Mouse (Mus musculus) lung, postnatal 0 days (tissue): ENCODE measurements around the gene Pawr. TPM values are rescaled to one million over a fixed set of nuclear protein-coding genes. Genes with fewer than 3 reads are reported as not detected.

Experiments
- ATAC-seq: fragments of 200-750 bp; cut with Nextera tagmentation; 2 replicates; pipeline ENCODE4 v1.8.0; 2017; ENCODE audit warnings: moderate library complexity
- DNase-seq: peaks from one replicate; pipeline ENCODE4 v3.0.0-alpha.2; 2016; ENCODE audit warnings: low spot score
- H3K27ac ChIP-seq: fragments of 300-500 bp; sonication (generic); 2 replicates; pipeline ENCODE4 v1.5.1; 2014; ENCODE audit warnings: antibody characterized with exemption, mild to moderate bottlenecking, low read length, mixed read lengths
- H3K27me3 ChIP-seq: fragments of 300-500 bp; sonication (generic); replicated peaks from 2 replicates; pipeline ENCODE4 v1.6.1; 2014; ENCODE audit warnings: low read length, mixed read lengths; ENCODE audit not compliant: insufficient read depth
- H3K36me3 ChIP-seq: fragments of 300-500 bp; sonication (generic); 2 replicates; pipeline ENCODE4 v1.6.1; 2014; ENCODE audit warnings: low read length, mixed read lengths; ENCODE audit not compliant: insufficient read depth
- H3K4me1 ChIP-seq: fragments of 300-500 bp; sonication (generic); 2 replicates; pipeline ENCODE4 v1.6.1; 2014; ENCODE audit warnings: antibody characterized with exemption, low read depth, low read length, mixed read lengths; ENCODE audit not compliant: insufficient read depth
- H3K4me2 ChIP-seq: fragments of 300-500 bp; sonication (generic); replicated peaks from 2 replicates; pipeline ENCODE4 v1.6.1; 2014; ENCODE audit warnings: low read depth, mild to moderate bottlenecking, low read length, moderate library complexity, mixed read lengths
- H3K4me3 ChIP-seq: fragments of 300-500 bp; sonication (generic); 2 replicates; pipeline ENCODE4 v1.5.1; 2014; ENCODE audit warnings: low read depth, low read length
- H3K9ac ChIP-seq: fragments of 300-500 bp; sonication (generic); replicated peaks from 2 replicates; pipeline ENCODE4 v1.6.1; 2014; ENCODE audit warnings: low read depth, mild to moderate bottlenecking
- H3K9me3 ChIP-seq: fragments of 300-500 bp; sonication (generic); 2 replicates; pipeline ENCODE4 v1.6.1; 2016; ENCODE audit warnings: low read length, mixed read lengths
- CTCF ChIP-seq: IDR thresholded peaks from 2 replicates; pipeline ENCODE4 v1.5.1; 2016; ENCODE audit warnings: antibody characterized with exemption, mild to moderate bottlenecking
- EP300 ChIP-seq: IDR thresholded peaks from 2 replicates; pipeline ENCODE4 v1.6.1; 2016; ENCODE audit warnings: antibody characterized with exemption, mild to moderate bottlenecking, control low read depth
- WGBS: fragments of 180-500 bp; shearing (Covaris S2); extraction: QIAGEN DNeasy Blood & Tissue Kit; methylation state at CpG from one replicate; pipeline ENCODE4 v1.1.7; 2014; 5-methylcytosine and 5-hydroxymethylcytosine counted together
- polyA plus RNA-seq: library from polyadenylated mRNA; unstranded; fragments of >200 nt; fragmentation: Nextera tagmentation; extraction: Ambion mirVana; gene quantifications from 2 replicates; pipeline ENCODE4 v1.2.1, GENCODE M21; 2015

The Pawr gene
- polyA plus RNA-seq, 1 experiment from 2014 or later: 15.3 TPM

DNA sequence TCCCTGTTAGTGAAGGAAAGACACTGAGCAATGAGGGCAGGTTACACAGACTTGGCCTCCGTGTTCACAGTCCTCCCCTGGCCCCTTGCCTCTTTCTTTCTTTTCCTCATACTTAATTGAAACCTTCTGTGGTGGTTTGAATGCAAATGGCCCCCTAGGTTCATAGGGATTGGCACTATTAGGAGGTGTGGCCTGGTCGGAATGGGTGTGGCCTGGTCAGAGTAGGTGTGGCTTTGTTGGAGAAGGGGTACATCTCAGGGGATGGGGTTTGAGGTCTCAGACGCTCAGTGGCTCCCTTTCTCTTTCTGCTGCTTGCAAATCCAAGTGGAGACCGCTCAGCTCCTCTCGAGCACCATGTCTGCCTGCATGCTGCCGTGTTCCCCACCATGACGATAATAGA is 37.2 kb upstream of the Pawr start:
- Histone ChIP-seq H3K27me3 (no peaks in the 10 kb centered on the region), H3K27ac (no peak overlapping the region), H3K9me3 (no peaks in the 10 kb centered on the region), H3K4me1 (no peaks in the 10 kb centered on the region), H3K4me2 (no peak overlapping the region), H3K36me3 (no peaks in the 10 kb centered on the region), H3K9ac (no peak overlapping the region), H3K4me3 (no peak overlapping the region)
- DNase-seq: no peak
- ATAC-seq: no peak
- TF ChIP-seq EP300 (no peak), CTCF (no peak)
- WGBS: 86% methylated on average over 7 of the region's 7 CpGs

DNA sequence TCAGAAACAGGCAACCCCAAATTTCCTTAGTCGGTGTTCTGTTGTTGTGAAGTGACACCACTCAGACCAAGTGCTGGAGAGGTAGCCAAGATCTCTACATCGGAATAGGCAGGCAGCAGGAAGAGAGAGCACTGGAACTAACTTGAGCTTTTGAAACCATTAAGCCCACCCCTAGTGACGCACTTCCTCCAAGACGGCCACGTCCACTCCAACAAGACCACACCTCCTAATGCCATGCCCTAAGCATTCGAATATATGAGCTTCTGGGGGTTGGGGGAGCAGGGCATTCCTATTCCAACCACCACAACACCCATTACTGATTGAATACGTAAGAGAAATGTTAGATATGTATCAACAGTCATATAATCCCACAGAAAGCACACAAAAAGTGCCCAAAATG is 35.5 kb upstream of the Pawr start:
- no peak for TF ChIP-seq EP300
- no peak for TF ChIP-seq CTCF
- WGBS: 85% methylated on average over 7 of the region's 7 CpGs

DNA sequence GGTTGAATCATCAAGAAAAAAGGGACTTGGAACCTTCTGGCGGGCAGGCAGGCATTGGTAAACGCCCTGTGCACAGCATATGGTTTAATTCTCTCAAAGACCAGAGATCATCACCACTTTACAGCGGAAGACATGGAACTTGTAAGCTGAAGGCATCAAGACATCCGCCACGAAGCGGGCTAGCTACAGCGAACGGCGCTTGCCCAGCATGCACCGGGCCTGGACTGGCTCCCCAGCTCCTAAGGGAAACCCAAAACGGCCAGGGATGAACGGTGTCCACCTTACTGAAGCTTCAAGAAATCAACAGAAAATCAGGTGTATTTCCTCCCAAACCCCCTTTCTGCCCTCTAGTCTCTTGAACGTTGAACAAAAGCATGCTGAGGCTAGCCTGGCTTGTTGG is 33.7 kb upstream of the Pawr start:
- DNase-seq (no peak), ATAC-seq (no peak)
- no peak overlapping the region for H3K27ac ChIP-seq
- no peak for TF ChIP-seq EP300
- TF ChIP-seq CTCF: no peak
- no peak overlapping the region for H3K4me3 ChIP-seq
- 94% methylated on average over 13 of the region's 13 CpGs for WGBS
- no peak overlapping the region for H3K9ac ChIP-seq
- H3K27me3 ChIP-seq: no peaks in the 10 kb centered on the region
- H3K4me2 ChIP-seq: no peak overlapping the region
- no peaks in the 10 kb centered on the region for H3K9me3 ChIP-seq
- H3K36me3 ChIP-seq: no peaks in the 10 kb centered on the region
- no peaks in the 10 kb centered on the region for H3K4me1 ChIP-seq

More for the DNA sequence above, 35.5 kb upstream of the Pawr start:
- DNase-seq (no peak), ATAC-seq (no peak)
- Histone ChIP-seq H3K4me3 (no peak overlapping the region), H3K4me2 (no peak overlapping the region), H3K27ac (no peak overlapping the region), H3K9me3 (no peaks in the 10 kb centered on the region), H3K9ac (no peak overlapping the region), H3K27me3 (no peaks in the 10 kb centered on the region), H3K4me1 (no peaks in the 10 kb centered on the region), H3K36me3 (no peaks in the 10 kb centered on the region)

DNA sequence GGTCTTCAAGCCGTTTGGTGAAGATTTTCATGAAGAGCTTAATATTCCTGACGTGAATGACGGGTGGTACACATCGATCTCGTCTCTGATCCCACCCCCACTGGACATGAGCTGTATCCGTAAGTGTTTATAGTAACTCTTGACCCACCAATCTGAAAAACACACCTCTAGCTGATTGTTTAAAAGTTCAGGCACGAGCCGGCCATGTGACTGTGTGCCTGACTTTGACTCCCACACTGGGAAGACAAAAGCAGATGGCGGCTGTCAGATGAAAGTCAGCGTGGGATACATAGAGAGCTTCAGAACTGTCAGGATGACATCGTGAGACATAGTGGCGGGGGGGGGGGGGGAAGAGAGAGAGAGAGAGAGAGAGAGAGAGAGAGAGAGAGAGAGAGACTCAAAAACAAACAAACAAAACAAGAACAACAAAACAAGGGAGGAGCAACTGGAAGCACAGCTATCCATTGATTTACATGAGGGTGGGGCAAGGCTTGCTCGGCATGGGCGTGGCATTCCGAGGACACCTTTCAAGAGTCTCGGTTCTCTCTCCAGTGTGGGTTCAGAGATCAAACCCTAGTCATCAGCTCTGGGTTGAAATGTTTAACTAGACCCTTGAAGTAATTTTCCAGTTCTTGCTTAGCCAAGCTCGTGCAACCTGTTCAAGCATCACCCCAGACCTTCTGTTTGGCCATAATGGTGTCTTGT is 32.9 kb upstream of the Pawr start:
- no peak overlapping the region for H3K9ac ChIP-seq
- no peaks in the 10 kb centered on the region for H3K27me3 ChIP-seq
- TF ChIP-seq EP300 (no peak), CTCF (no peak)
- ATAC-seq (no peak), DNase-seq (no peak)
- 72% methylated on average over 17 of the region's 17 CpGs for WGBS
- no peaks in the 10 kb centered on the region for H3K4me1 ChIP-seq
- no peaks in the 10 kb centered on the region for H3K9me3 ChIP-seq
- no peak overlapping the region for H3K4me2 ChIP-seq
- H3K27ac ChIP-seq: no peak overlapping the region
- no peaks in the 10 kb centered on the region for H3K36me3 ChIP-seq
- no peak overlapping the region for H3K4me3 ChIP-seq

DNA sequence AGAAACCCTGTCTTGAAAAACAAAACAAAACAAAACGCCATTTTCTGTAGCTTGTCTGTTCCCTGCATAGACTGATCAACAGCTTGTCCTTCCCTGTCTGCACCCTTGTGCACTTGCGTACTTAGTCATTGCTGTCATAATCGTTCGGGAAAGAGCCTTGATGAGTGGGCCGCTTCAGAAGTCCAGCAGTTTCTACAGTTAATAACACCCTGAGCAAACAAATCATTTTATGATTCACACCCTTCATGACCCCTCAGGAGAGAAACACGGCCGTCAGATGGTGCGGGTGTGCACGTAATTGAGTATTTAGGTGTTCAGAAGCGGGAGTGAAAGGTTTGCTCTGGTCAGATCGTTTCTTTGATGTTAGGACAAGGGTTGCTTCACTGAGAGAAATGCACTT is 32.1 kb upstream of the Pawr start:
- Histone ChIP-seq H3K4me1 (no peaks in the 10 kb centered on the region), H3K27me3 (no peaks in the 10 kb centered on the region), H3K4me3 (no peak overlapping the region), H3K36me3 (no peaks in the 10 kb centered on the region), H3K4me2 (no peak overlapping the region), H3K9ac (no peak overlapping the region), H3K27ac (0 out of 2 replicates have a peak overlapping the region, but pooled peaks have one; percentile 20), H3K9me3 (no peaks in the 10 kb centered on the region)
- TF ChIP-seq CTCF: no peak
- TF ChIP-seq EP300: peak; percentile 88
- ATAC-seq: peak; percentile 85
- DNase-seq: peak; percentile 62
- 39% methylated on average over 11 of the region's 11 CpGs for WGBS

DNA sequence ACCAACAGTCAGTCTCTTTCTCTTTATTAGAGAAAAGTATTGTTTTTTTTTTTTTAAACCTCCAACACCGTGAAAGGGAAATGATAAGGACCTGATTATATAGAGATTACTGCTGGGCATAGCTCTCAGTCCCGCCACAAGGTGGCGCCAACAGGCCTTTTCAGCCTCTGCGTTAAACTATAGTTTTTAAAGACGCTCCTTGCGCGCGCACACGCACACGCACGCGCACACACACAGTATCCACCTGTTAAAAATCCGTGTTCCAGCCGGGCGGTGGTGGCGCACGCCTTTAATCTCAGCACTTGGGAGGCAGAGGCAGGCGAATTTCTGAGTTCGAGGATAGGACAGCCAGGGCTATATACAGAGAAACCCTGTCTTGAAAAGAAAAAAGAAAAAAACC is 31.1 kb upstream of the Pawr start:
- Histone ChIP-seq H3K36me3 (no peaks in the 10 kb centered on the region), H3K4me1 (no peaks in the 10 kb centered on the region), H3K27me3 (no peaks in the 10 kb centered on the region), H3K9ac (no peak overlapping the region), H3K9me3 (no peaks in the 10 kb centered on the region), H3K4me3 (no peak overlapping the region), H3K4me2 (peak overlapping the region; percentile 28), H3K27ac (no peak overlapping the region)
- WGBS: 9% methylated on average over 19 of the region's 19 CpGs
- ATAC-seq (peak; percentile 80), DNase-seq (peak; percentile 85)
- TF ChIP-seq EP300 (no peak), CTCF (peak; percentile 85)

DNA sequence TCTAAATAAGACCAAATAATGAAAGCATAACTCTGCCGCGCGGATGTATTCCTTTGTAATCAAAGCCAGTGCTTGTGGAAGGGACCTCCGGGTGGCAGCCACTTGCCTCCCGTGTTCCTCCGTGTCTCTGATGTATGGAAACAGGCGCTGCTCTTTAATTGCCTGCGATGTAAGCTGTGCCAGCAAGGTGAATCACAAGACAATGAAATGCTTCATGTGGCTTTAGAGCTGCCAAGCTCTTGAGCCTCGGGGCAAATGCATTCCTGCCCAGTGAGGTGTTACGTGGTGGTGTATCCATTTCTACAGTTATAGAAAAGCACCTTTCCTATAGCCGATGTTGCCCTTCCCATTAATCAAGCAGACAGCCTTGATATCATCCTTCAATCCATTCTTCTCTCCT is 24.1 kb upstream of the Pawr start:
- 0 out of 2 replicates have a peak overlapping the region, but pooled peaks have one; percentile 14 for H3K4me2 ChIP-seq
- TF ChIP-seq CTCF (no peak), EP300 (no peak)
- no peak overlapping the region for H3K9ac ChIP-seq
- no peaks in the 10 kb centered on the region for H3K4me1 ChIP-seq
- no peak for ATAC-seq
- H3K27me3 ChIP-seq: no peaks in the 10 kb centered on the region
- no peak overlapping the region for H3K27ac ChIP-seq
- DNase-seq: no peak
- H3K4me3 ChIP-seq: no peak overlapping the region
- 61% methylated on average over 11 of the region's 11 CpGs for WGBS
- no peaks in the 10 kb centered on the region for H3K36me3 ChIP-seq
- no peaks in the 10 kb centered on the region for H3K9me3 ChIP-seq
